Mouse (Mus musculus): ENCODE measurements at regions not wholly inside any gene's neighbourhood (a gene's known extent, or its start where the extent isn't known, plus 50 kb on each side); places are given as distances from the start of the nearest gene placed in this dataset.

- no peaks in the 10 kb centered on the region for H3K36me3 ChIP-seq (ENCODE audit: insufficient read depth, low read length)
- no peaks in the 10 kb centered on the region for H3K4me1 ChIP-seq (replicated peaks; ENCODE audit: low read depth, low read length)
- no peak for TF ChIP-seq CTCF (conservative IDR thresholded peaks at IDR 0.05; ENCODE audit: low read length)
- TF ChIP-seq POU5F1 (IDR thresholded peaks at IDR 0.05; ENCODE audit: borderline replicate concordance, low read length): no peak
- TF ChIP-seq NANOG (IDR thresholded peaks at IDR 0.05; ENCODE audit: borderline replicate concordance, low read length): no peak
Observed at GRCm38 (mm10) chr5:46678007-46678406, 820.6 kb upstream of the Lcorl start.

GRCm38 (mm10) chr5:46674810-46675502 is 817.5 kb upstream of the Lcorl start:
- Histone ChIP-seq H3K27me3 (ENCODE audit: insufficient read depth, low read length) (no peaks in the 10 kb centered on the region), H3K9me3 (ENCODE audit: low read length) (no peaks in the 10 kb centered on the region), H3K36me3 (ENCODE audit: insufficient read depth, low read length) (no peaks in the 10 kb centered on the region), H3K4me1 (replicated peaks; ENCODE audit: low read depth, low read length) (no peaks in the 10 kb centered on the region), H3K4me3 (replicated peaks; ENCODE audit: low read length) (no peak overlapping the region)
- TF ChIP-seq POU5F1 (IDR thresholded peaks at IDR 0.05; ENCODE audit: borderline replicate concordance, low read length) (no peak), NANOG (IDR thresholded peaks at IDR 0.05; ENCODE audit: borderline replicate concordance, low read length) (no peak), CTCF (conservative IDR thresholded peaks at IDR 0.05; ENCODE audit: low read length) (no peak)

More at GRCm38 (mm10) chr5:46678007-46678406, 820.6 kb upstream of the Lcorl start:
- Histone ChIP-seq H3K4me3 (replicated peaks; ENCODE audit: low read length) (no peak overlapping the region), H3K9me3 (ENCODE audit: low read length) (no peaks in the 10 kb centered on the region), H3K27me3 (ENCODE audit: insufficient read depth, low read length) (no peaks in the 10 kb centered on the region)

GRCm38 (mm10) chr5:46673413-46673812 is 816.0 kb upstream of the Lcorl start:
- no peaks in the 10 kb centered on the region for H3K36me3 ChIP-seq (ENCODE audit: insufficient read depth, low read length)

GRCm38 (mm10) chr5:46670484-46670883 is 813.1 kb upstream of the Lcorl start:
- Histone ChIP-seq H3K4me3 (replicated peaks; ENCODE audit: low read length) (no peak overlapping the region), H3K9me3 (ENCODE audit: low read length) (no peaks in the 10 kb centered on the region), H3K27me3 (ENCODE audit: insufficient read depth, low read length) (no peaks in the 10 kb centered on the region), H3K36me3 (ENCODE audit: insufficient read depth, low read length) (no peaks in the 10 kb centered on the region), H3K4me1 (replicated peaks; ENCODE audit: low read depth, low read length) (no peaks in the 10 kb centered on the region)
- TF ChIP-seq NANOG (IDR thresholded peaks at IDR 0.05; ENCODE audit: borderline replicate concordance, low read length): no peak
- TF ChIP-seq CTCF (conservative IDR thresholded peaks at IDR 0.05; ENCODE audit: low read length): no peak
- TF ChIP-seq POU5F1 (IDR thresholded peaks at IDR 0.05; ENCODE audit: borderline replicate concordance, low read length): no peak

More at GRCm38 (mm10) chr5:46673413-46673812, 816.0 kb upstream of the Lcorl start:
- TF ChIP-seq CTCF (conservative IDR thresholded peaks at IDR 0.05; ENCODE audit: low read length) (no peak), POU5F1 (IDR thresholded peaks at IDR 0.05; ENCODE audit: borderline replicate concordance, low read length) (no peak), NANOG (IDR thresholded peaks at IDR 0.05; ENCODE audit: borderline replicate concordance, low read length) (no peak)
- Histone ChIP-seq H3K27me3 (ENCODE audit: insufficient read depth, low read length) (no peaks in the 10 kb centered on the region), H3K4me1 (replicated peaks; ENCODE audit: low read depth, low read length) (no peaks in the 10 kb centered on the region), H3K9me3 (ENCODE audit: low read length) (no peaks in the 10 kb centered on the region), H3K4me3 (replicated peaks; ENCODE audit: low read length) (no peak overlapping the region)

- TF ChIP-seq NANOG (IDR thresholded peaks at IDR 0.05; ENCODE audit: borderline replicate concordance, low read length) (no peak), POU5F1 (IDR thresholded peaks at IDR 0.05; ENCODE audit: borderline replicate concordance, low read length) (no peak), CTCF (conservative IDR thresholded peaks at IDR 0.05; ENCODE audit: low read length) (no peak)
- no peaks in the 10 kb centered on the region for H3K4me1 ChIP-seq (replicated peaks; ENCODE audit: low read depth, low read length)
- no peaks in the 10 kb centered on the region for H3K9me3 ChIP-seq (ENCODE audit: low read length)
- no peak overlapping the region for H3K4me3 ChIP-seq (replicated peaks; ENCODE audit: low read length)
- H3K36me3 ChIP-seq (ENCODE audit: insufficient read depth, low read length): no peaks in the 10 kb centered on the region
- no peaks in the 10 kb centered on the region for H3K27me3 ChIP-seq (ENCODE audit: insufficient read depth, low read length)
Observed at GRCm38 (mm10) chr5:46666250-46666649, 808.8 kb upstream of the Lcorl start.

- H3K9me3 ChIP-seq (ENCODE audit: low read length): no peaks in the 10 kb centered on the region
- no peak for TF ChIP-seq NANOG (IDR thresholded peaks at IDR 0.05; ENCODE audit: borderline replicate concordance, low read length)
- TF ChIP-seq CTCF (conservative IDR thresholded peaks at IDR 0.05; ENCODE audit: low read length): no peak
- TF ChIP-seq POU5F1 (IDR thresholded peaks at IDR 0.05; ENCODE audit: borderline replicate concordance, low read length): no peak
- no peak overlapping the region for H3K4me3 ChIP-seq (replicated peaks; ENCODE audit: low read length)
- no peaks in the 10 kb centered on the region for H3K36me3 ChIP-seq (ENCODE audit: insufficient read depth, low read length)
- no peaks in the 10 kb centered on the region for H3K27me3 ChIP-seq (ENCODE audit: insufficient read depth, low read length)
- H3K4me1 ChIP-seq (replicated peaks; ENCODE audit: low read depth, low read length): no peaks in the 10 kb centered on the region
Observed at GRCm38 (mm10) chr5:46657065-46657464, 799.6 kb upstream of the Lcorl start.

GRCm38 (mm10) chr5:46654189-46654588 is 796.8 kb upstream of the Lcorl start:
- no peaks in the 10 kb centered on the region for H3K9me3 ChIP-seq (ENCODE audit: low read length)
- TF ChIP-seq POU5F1 (IDR thresholded peaks at IDR 0.05; ENCODE audit: borderline replicate concordance, low read length) (no peak), NANOG (IDR thresholded peaks at IDR 0.05; ENCODE audit: borderline replicate concordance, low read length) (no peak), CTCF (conservative IDR thresholded peaks at IDR 0.05; ENCODE audit: low read length) (no peak)
- no peak overlapping the region for H3K4me3 ChIP-seq (replicated peaks; ENCODE audit: low read length)
- no peaks in the 10 kb centered on the region for H3K36me3 ChIP-seq (ENCODE audit: insufficient read depth, low read length)
- H3K4me1 ChIP-seq (replicated peaks; ENCODE audit: low read depth, low read length): no peaks in the 10 kb centered on the region
- H3K27me3 ChIP-seq (ENCODE audit: insufficient read depth, low read length): no peaks in the 10 kb centered on the region

- Histone ChIP-seq H3K9me3 (ENCODE audit: low read length) (no peaks in the 10 kb centered on the region), H3K4me1 (replicated peaks; ENCODE audit: low read depth, low read length) (no peaks in the 10 kb centered on the region), H3K36me3 (ENCODE audit: insufficient read depth, low read length) (no peaks in the 10 kb centered on the region), H3K27me3 (ENCODE audit: insufficient read depth, low read length) (no peaks in the 10 kb centered on the region), H3K4me3 (replicated peaks; ENCODE audit: low read length) (no peak overlapping the region)
- TF ChIP-seq NANOG (IDR thresholded peaks at IDR 0.05; ENCODE audit: borderline replicate concordance, low read length) (no peak), POU5F1 (IDR thresholded peaks at IDR 0.05; ENCODE audit: borderline replicate concordance, low read length) (no peak), CTCF (conservative IDR thresholded peaks at IDR 0.05; ENCODE audit: low read length) (no peak)
Observed at GRCm38 (mm10) chr5:46643009-46643408, 785.6 kb upstream of the Lcorl start.
